Mouse (Mus musculus) ES-Bruce4 (cell line): ENCODE measurements around the gene Chchd3. TPM values are rescaled to one million over a fixed set of nuclear protein-coding genes. Genes with fewer than 3 reads are reported as not detected.

Experiments used
- H3K27ac ChIP-seq: 2 replicates; pipeline ENCODE4 v1.5.1; 2012; ENCODE audit warnings: low read length, inconsistent platforms; ENCODE audit not compliant: insufficient read depth
- H3K27me3 ChIP-seq: 2 replicates; pipeline ENCODE4 v1.6.1; 2012; ENCODE audit warnings: mild to moderate bottlenecking, low read length, inconsistent platforms; ENCODE audit not compliant: control insufficient read depth, poor library complexity, insufficient read depth, severe bottlenecking
- H3K36me3 ChIP-seq: 2 replicates; pipeline ENCODE4 v1.6.1; 2012; ENCODE audit warnings: inconsistent platforms, mild to moderate bottlenecking, low read length, moderate library complexity; ENCODE audit not compliant: control insufficient read depth, poor library complexity, insufficient read depth, severe bottlenecking
- H3K4me1 ChIP-seq: one replicate; pipeline ENCODE4 v1.8.1; 2011; ENCODE audit warnings: low read length; ENCODE audit not compliant: control insufficient read depth, insufficient read depth
- H3K4me3 ChIP-seq: 2 replicates; pipeline ENCODE4 v1.5.1; 2011; ENCODE audit warnings: low read depth, mild to moderate bottlenecking, low read length
- H3K9ac ChIP-seq: 2 replicates; pipeline ENCODE4 v1.6.1; 2012; ENCODE audit warnings: low read depth, mild to moderate bottlenecking, inconsistent platforms; ENCODE audit not compliant: poor library complexity, severe bottlenecking
- H3K9me3 ChIP-seq: replicated peaks from 2 replicates; pipeline ENCODE4 v1.6.1; 2012; ENCODE audit warnings: mild to moderate bottlenecking, low read length, inconsistent platforms; ENCODE audit not compliant: control insufficient read depth, poor library complexity, insufficient read depth, severe bottlenecking
- CTCF ChIP-seq: IDR thresholded peaks from one replicate; pipeline ENCODE4 v1.8.1; 2011; ENCODE audit warnings: low read depth, low read length
- EP300 ChIP-seq: IDR thresholded peaks from 2 replicates; pipeline ENCODE4 v1.6.1; 2011; ENCODE audit warnings: low read depth, low read length; ENCODE audit not compliant: insufficient read depth
- POLR2A ChIP-seq: IDR thresholded peaks from one replicate; pipeline ENCODE4 v1.8.1; 2011; ENCODE audit warnings: low read length; ENCODE audit not compliant: insufficient read depth
- polyA plus RNA-seq: library from polyadenylated mRNA; stranded (reverse); fragments of >200 nt; gene quantifications from 2 replicates; pipeline ENCODE4 v1.2.4, GENCODE M21; 2011; ENCODE audit warnings: low read depth; ENCODE audit not compliant: missing spikeins, insufficient read depth, insufficient read length

Chchd3 gene
- polyA plus RNA-seq, 1 experiment: 82.9 TPM

DNA sequence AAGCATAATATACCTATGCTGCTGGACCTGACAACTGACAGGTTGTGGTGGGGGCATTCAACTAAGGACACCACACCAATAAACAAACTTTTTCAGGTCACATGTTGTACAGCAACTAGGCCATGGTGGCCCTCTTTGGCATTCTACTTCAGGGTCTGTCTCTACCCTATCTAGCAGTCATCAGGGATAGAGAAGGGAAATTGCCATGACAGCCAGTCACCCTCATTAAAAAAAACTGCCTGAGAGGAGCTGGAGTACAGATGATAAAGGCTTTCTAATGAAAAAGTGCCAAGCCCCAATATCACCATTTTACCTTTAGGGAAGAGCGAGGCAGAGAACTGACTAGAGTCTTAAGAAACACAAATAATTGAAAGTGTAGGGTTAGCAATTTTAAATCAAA is 27.5 kb downstream of the Chchd3 start:
- H3K36me3 ChIP-seq: no peaks in the 10 kb centered on the region
- no peaks in the 10 kb centered on the region for H3K27me3 ChIP-seq
- H3K9ac ChIP-seq: no peak overlapping the region
- TF ChIP-seq CTCF (no peak), EP300 (no peak), POLR2A (no peak)
- H3K4me1 ChIP-seq: no peaks in the 10 kb centered on the region
- no peak overlapping the region for H3K27ac ChIP-seq
- H3K9me3 ChIP-seq: no peaks in the 10 kb centered on the region
- H3K4me3 ChIP-seq: no peak overlapping the region

DNA sequence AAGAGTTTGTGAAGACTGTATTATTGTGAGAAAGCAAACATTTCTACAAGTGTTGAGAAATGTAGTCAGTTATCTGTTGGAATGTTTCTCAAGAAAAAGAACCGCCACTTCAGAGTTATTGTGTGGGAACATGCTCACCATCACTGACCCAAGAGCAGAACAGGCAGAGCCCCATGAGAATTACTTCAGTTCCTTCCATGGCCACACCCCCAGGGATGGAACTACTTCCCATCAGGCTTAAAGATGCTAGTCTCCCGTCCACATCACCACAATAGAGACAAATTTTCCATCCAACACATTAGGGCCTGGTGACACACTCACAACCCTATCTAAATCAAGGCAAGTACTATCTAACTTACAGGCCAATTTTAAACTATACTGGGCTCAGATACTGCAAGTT is 28.4 kb downstream of the Chchd3 start:
- no peaks in the 10 kb centered on the region for H3K27me3 ChIP-seq
- H3K4me3 ChIP-seq: no peak overlapping the region
- no peak overlapping the region for H3K27ac ChIP-seq
- no peaks in the 10 kb centered on the region for H3K9me3 ChIP-seq
- no peaks in the 10 kb centered on the region for H3K4me1 ChIP-seq
- TF ChIP-seq EP300: no peak
- TF ChIP-seq CTCF: no peak
- no peak for TF ChIP-seq POLR2A
- H3K9ac ChIP-seq: no peak overlapping the region
- H3K36me3 ChIP-seq: no peaks in the 10 kb centered on the region

DNA sequence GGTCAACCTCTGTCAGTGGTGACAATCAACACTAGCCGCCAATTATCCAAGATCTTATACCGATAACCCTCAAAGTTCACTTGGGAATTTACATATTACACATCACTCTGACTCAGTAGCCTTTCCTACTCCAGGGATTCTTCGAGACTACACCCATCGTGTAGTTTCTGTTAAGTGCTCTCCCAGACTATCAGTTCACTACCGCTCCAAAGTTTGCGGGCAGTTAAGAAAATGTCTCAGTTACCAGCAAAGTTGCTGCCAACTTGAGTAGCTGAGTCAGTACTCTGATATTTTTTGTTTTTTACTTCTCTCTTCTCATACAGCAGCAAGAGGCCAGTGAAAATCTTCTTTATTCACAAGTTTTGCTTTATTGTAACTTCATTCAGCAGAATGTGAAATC is 31.8 kb downstream of the Chchd3 start:
- Histone ChIP-seq H3K4me1 (no peaks in the 10 kb centered on the region), H3K9ac (no peak overlapping the region), H3K36me3 (no peaks in the 10 kb centered on the region), H3K27me3 (no peaks in the 10 kb centered on the region), H3K27ac (no peak overlapping the region), H3K9me3 (no peaks in the 10 kb centered on the region), H3K4me3 (no peak overlapping the region)
- TF ChIP-seq EP300: no peak
- TF ChIP-seq CTCF: no peak
- no peak for TF ChIP-seq POLR2A

DNA sequence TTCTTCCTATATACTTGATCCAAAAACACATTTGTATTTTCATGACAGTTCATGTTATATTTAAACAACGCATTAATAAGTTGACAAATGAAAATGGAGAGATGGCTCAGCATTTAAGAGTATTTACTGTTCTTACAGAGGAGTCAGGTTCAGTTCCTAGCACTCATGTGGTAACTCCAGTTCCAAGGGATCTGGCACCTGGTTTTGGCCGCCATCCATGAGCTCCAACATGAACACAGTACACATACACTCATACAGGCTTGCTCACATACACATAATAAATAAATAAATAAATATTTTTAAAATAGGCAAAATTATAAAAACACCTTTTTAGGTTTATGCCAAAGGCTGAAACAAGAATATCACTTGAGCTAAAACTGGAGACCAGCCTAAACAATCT is 35.0 kb downstream of the Chchd3 start:
- no peak overlapping the region for H3K27ac ChIP-seq
- no peak for TF ChIP-seq CTCF
- no peak for TF ChIP-seq POLR2A
- no peak overlapping the region for H3K9ac ChIP-seq
- H3K36me3 ChIP-seq: no peaks in the 10 kb centered on the region
- no peaks in the 10 kb centered on the region for H3K27me3 ChIP-seq
- no peak overlapping the region for H3K4me3 ChIP-seq
- H3K4me1 ChIP-seq: no peaks in the 10 kb centered on the region
- H3K9me3 ChIP-seq: no peaks in the 10 kb centered on the region

DNA sequence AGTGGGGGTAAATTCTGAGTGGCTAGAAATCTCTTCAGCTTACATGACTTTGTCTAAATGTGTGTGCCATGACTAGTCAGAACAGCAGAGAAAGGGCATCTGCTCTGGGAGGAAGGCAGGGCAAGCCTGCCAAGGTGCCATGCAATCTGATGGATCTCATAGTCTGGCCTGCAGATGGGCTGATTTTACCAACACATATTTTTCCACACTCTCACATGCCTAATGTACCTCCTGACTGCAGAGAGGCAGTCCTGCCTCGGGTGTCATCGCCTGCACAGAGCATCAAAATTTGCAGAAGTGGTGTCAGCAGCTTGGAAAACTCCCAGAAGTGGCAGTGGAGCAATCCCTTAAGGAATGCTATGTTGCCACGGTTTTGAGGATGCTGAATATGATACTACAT is 55.5 kb downstream of the Chchd3 start:
- TF ChIP-seq EP300 (no peak), POLR2A (no peak), CTCF (no peak)

DNA sequence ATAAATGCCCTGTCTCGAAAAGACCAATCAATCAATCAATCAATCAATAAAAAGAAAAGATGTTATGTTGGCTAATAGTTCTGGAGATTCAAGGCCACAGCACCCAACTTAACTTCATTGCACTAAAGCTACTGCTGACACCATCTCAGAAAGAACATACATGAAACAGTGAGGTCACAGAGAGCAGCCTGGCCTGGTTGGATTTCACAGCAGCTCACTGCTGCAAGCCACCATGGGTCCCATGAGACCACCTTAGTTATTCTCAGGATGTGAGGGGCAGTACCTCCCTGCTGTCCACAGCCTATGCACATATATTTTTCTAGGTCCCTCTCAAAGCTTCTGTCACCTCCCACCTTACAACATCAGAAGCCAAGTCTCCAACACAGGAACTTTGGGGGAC is 57.1 kb downstream of the Chchd3 start:
- H3K4me1 ChIP-seq: no peaks in the 10 kb centered on the region
- H3K9ac ChIP-seq: no peak overlapping the region
- H3K27ac ChIP-seq: no peak overlapping the region
- no peaks in the 10 kb centered on the region for H3K9me3 ChIP-seq
- no peaks in the 10 kb centered on the region for H3K36me3 ChIP-seq
- no peaks in the 10 kb centered on the region for H3K27me3 ChIP-seq
- TF ChIP-seq EP300: no peak
- H3K4me3 ChIP-seq: no peak overlapping the region

More for the DNA sequence above, 55.5 kb downstream of the Chchd3 start:
- no peak overlapping the region for H3K9ac ChIP-seq
- no peaks in the 10 kb centered on the region for H3K36me3 ChIP-seq
- no peaks in the 10 kb centered on the region for H3K27me3 ChIP-seq
- no peaks in the 10 kb centered on the region for H3K9me3 ChIP-seq
- H3K27ac ChIP-seq: no peak overlapping the region
- no peaks in the 10 kb centered on the region for H3K4me1 ChIP-seq
- no peak overlapping the region for H3K4me3 ChIP-seq
